Mouse (Mus musculus): ENCODE measurements around the gene Fbxo28. TPM values are rescaled to one million over a fixed set of nuclear protein-coding genes. Genes with fewer than 3 reads are reported as not detected.

Gene Fbxo28
- polyA plus RNA-seq (2017; shearing (Covaris generic)) = 4.8 TPM

DNA sequence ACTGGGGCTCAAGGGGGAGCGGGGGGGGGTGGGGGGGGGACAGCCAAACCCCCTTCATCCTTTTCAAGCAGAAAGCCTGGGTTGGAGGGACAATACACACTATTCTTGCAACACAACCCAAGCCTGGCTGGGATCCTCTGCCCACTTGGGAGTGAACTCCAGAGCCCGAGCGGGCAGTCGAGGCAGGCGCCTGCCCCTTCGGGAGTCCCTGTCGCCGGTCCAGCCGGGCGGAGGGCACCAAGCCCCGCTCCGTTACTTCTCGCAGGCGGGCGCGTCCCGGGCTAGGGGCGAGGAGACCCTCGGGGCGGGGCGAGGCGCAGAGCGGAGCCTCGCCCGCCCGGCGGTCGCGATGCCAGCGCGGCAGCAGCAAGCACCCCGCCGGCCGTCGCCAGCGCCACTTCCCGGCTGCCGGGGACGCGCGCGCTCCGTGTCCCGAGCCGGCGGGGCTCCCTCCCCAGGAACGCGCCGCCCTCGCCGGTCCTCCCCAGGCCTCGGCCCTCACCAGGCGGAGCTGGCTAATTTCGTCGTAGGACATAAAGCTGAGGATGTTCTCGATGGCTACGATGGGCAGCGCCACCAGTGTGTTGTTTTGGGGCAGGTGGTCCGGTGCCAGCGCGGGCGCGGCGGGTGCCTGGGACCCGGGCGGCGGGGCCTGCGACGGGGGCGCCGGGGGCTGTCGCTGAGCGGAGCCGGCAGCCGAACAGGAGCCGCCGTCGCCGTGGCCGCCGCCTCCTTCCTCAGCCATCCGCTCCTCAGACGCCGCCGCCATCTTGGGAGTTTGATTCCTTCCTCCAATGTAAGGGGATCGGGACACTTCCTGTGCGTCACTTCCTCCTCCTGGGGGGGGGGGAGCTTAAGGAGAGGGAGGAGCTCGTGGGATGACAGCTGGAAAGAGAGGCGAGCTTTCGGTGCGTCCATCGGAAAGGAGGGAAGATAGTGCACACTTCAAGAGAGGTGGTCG, at the start of gene Fbxo28:
Fbxo28 (minus strand) TSS at position 809 of the 961 bp plus-strand sequence.

GRCm38 (mm10) chr1:182282091-182283075, 59.0 kb downstream of the Fbxo28 start, which contains the start of gene Degs1:
TSS of gene Degs1 (minus strand) at chr1:182282804.

Other genes with a start within 250 kb of the Fbxo28 start
- 165 TPM for gene Srp9, start 216.9 kb downstream of the Fbxo28 start, polyA plus RNA-seq (2017; shearing (Covaris generic))
- not detected for gene Vmn1r1, start 177.1 kb downstream of the Fbxo28 start, polyA plus RNA-seq (2017; shearing (Covaris generic))
- gene Degs1, start 58.8 kb downstream of the Fbxo28 start, polyA plus RNA-seq (2017; shearing (Covaris generic)) = 125 TPM
- 8.7 TPM for gene Trp53bp2, start 67.5 kb upstream of the Fbxo28 start, polyA plus RNA-seq (2017; shearing (Covaris generic))
- 51.6 TPM for gene Capn2, start 176.0 kb upstream of the Fbxo28 start, polyA plus RNA-seq (2017; shearing (Covaris generic))
- not detected for gene Capn8, start 223.4 kb upstream of the Fbxo28 start, polyA plus RNA-seq (2017; shearing (Covaris generic))

All from activated CD4-positive, CD25-positive, alpha-beta regulatory T cell, adult 9 weeks (primary cell).